Mouse (Mus musculus) lung, postnatal 0 days (tissue): ENCODE results near the gene Gramd2.

Source experiments
- CTCF ChIP-seq: IDR thresholded peaks from 2 replicates; pipeline ENCODE4 v1.5.1; 2016; ENCODE audit warnings: antibody characterized with exemption, mild to moderate bottlenecking
- EP300 ChIP-seq: IDR thresholded peaks from 2 replicates; pipeline ENCODE4 v1.6.1; 2016; ENCODE audit warnings: antibody characterized with exemption, mild to moderate bottlenecking, control low read depth

- TF ChIP-seq CTCF (no peak), EP300 (no peak)
Measured at GRCm38 (mm10) chr9:59667904-59668303, 12.0 kb upstream of the Gramd2 start.
